Mouse (Mus musculus) skeletal muscle tissue, adult 2 months (tissue): ENCODE measurements around the gene Coq10a.

Experiments used
- DNase-seq: peaks from one replicate; pipeline ENCODE4 v3.0.0-alpha.2; 2012; ENCODE audit warnings: low read depth, low spot score

Coq10a gene

DNA sequence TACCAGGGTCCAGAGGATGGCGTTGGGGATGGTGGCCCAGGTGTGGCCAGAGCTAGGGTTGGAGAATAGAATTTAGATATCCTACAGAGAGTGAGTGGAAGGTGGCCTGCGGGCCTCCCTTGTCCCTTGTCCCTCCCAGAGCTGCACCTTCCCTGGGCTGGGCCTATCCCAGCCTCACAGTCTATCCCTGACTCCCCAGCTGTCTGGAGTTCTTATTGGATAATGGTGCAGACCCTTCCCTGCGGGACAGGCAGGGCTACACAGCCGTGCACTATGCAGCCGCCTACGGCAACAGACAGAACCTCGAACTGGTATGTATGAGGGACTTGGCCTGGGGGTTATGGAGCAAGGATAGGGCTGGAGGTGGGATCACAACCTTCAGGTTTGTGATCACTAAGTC lies 17.1 kb upstream of the Coq10a start:
- no peak for DNase-seq

DNA sequence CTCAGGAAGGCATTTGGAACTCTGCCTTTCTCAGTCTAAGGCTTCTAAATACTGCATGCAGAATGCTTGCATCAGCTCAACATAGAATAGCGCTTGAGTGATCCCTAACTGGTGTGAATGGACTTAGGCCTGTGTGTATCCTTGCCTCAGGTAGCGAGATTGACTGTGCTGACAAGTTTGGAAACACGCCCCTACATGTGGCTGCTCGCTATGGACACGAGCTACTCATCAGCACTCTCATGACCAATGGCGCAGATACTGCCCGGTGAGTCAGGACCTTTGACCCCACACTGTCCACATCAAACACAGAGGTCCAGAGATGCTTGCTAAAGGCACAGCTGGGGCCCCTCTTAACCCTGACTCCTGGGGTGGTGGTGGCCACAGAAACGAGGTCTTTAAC lies 13.7 kb upstream of the Coq10a start:
- DNase-seq, result no peak

DNA sequence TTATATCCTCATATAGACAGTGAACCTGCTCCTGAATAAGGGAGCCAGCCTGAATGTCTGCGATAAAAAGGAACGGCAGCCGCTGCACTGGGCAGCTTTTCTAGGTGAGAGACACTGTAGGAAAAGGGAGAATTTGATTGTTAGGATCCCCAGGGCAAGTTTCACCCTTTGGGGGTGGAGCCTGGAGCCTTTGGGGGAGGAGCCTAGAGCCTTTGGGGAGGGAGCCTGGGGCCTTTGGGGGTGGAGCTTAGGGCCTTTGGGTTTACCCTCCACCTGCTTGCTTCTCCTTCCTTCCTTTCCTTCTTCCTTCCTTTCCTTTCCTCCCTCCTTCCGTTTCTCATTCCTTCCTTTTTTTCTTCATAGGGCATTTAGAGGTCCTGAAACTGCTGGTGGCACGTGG lies 11.8 kb upstream of the Coq10a start:
- no peak for DNase-seq

DNA sequence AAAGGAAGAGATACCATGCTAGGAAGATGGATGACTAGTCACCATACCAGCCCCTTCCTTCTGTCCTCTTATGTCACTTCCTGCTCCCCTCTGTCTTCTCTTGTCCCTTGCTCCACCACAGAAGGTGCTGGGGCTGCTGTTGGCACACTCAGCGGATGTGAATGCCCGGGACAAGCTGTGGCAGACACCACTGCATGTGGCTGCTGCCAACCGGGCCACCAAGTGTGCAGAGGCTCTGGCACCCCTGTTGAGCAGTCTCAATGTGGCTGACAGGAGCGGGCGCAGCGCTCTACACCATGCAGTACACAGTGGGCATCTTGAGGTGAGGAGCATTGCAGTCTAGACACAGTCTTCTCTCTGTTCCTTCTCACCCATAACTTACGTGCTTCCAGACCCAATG lies 10.5 kb upstream of the Coq10a start:
- DNase-seq, result peak; percentile 62

DNA sequence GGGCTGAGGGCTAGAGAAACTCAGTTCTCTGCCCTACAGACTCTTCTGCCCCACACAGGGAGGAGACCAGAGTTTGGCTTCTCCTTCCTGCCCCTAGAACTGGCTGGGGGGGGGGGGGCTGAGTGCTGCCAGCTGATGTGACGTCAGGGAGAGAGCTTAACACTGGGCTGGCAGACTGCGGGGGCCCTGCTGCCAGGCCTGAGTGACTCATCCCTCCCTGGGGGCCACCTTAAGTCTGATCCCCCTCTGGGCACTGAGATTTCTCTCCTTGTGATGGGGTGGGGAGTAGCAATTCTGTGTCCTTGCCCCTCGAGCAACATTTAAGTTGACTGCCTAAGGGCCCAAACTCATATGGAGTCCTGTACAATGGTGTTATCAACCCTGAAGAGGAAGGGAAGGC lies 9.7 kb upstream of the Coq10a start:
- DNase-seq, result peak; percentile 61

GRCm38 (mm10) chr10:128377940-128378448 lies 9.2 kb upstream of the Coq10a start:
- DNase-seq, result no peak

GRCm38 (mm10) chr10:128377222-128377939 lies 8.6 kb upstream of the Coq10a start:
- DNase-seq, result no peak

- DNase-seq, result peak; percentile 74
These were observed 7.8 kb upstream of the Coq10a start, which contains the start of gene Ankrd52 for GRCm38 (mm10) chr10:128376455-128377211. Ankrd52 (plus strand) TSS chr10:128377115.

GRCm38 (mm10) chr10:128376099-128376454 lies 7.3 kb upstream of the Coq10a start:
- no peak for DNase-seq

DNA sequence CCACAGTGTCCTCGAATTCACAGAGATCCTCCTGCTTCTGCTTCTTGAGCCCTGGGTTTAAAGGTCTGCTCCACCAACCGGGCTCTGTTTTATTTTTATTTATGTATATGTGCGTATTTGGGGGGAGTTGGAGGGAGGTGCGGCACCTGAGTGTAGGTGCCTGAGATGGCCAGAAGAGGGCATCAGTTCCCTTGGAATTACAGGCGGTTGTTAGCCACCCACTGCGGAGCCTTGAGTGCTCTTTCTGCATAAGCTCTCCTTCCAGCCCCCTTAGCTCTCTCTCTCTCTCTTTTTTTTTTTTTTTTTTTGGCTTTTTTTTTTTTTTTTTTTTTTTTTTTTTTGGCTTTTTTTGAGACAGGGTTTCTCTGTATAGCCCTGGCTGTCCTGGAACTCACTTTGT lies 5.6 kb upstream of the Coq10a start:
- no peak for DNase-seq

- DNase-seq, result peak; percentile 92
These were observed 4.4 kb upstream of the Coq10a start for GRCm38 (mm10) chr10:128372989-128373748.

- no peak for DNase-seq
These were observed 3.3 kb upstream of the Coq10a start for GRCm38 (mm10) chr10:128372142-128372541.

DNA sequence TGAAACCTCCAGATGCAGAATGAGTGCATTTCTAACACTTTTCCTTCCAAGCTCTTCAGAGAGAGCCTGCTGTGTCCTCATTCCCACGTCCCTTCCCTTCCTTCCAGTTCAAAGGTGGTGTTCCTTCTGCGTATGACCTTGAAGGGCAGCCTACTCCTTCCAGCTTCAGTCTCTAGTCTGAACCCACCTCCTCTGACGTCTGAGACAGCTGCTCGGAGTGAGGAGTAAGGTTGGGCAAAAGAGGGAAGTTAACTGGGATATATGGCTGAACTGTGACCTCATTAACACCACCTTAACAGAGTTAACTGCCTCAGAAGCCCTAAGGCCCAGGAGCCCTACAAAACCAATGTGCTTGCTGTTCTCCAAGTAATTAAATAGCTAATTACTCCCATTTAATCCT lies 1.8 kb upstream of the Coq10a start:
- DNase-seq, result peak; percentile 51

- DNase-seq, result no peak
These were observed 1.2 kb upstream of the Coq10a start for GRCm38 (mm10) chr10:128370021-128370420.

DNA sequence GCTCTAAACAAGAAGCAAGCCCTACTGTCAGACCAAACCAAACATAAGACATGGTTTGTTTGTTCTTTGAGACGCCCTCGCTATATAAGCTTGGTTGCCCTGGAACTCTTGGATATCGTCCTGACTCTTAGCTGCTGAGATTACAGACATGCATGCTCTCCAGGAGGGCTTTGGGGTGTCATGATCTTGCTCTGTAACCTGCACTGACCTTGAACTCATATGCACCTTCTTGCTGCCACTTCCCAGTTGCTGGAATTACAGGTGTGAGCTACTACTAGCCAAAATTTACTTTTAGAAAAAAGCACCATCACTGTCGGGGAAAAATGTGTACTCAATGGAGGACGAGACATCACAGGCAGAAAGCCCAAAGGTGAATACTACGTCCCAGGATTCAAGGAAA lies 802 bp upstream of the Coq10a start:
- no peak for DNase-seq

- DNase-seq, result no peak
These were observed 384 bp upstream of the Coq10a start for GRCm38 (mm10) chr10:128369218-128369543.

GRCm38 (mm10) chr10:128367899-128368401 lies 847 bp downstream of the Coq10a start:
- DNase-seq, result peak; percentile 92

- DNase-seq, result no peak
These were observed 6.2 kb downstream of the Coq10a start for GRCm38 (mm10) chr10:128362568-128362967.

- DNase-seq, result no peak
These were observed 7.0 kb downstream of the Coq10a start for GRCm38 (mm10) chr10:128361836-128362235.

DNA sequence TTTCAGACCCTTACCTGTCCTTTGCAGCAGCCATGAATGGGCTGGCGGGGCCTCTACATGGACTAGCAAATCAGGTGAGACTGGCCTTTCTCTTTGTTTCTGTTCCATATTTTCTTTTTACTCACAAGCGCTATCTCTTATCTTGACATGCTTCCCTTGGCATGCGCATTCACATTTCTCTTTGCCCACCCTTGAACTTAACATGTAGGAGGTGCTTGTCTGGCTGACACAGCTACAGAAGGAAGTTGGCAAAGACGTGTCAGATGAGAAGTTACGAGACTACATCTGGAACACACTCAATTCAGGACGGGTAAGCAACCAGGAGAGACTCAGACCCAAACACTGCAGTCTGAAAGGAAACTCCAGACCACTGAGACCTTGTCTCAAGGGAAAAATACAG lies 9.6 kb downstream of the Coq10a start:
- DNase-seq, result no peak

GRCm38 (mm10) chr10:128358796-128359195 lies 10.0 kb downstream of the Coq10a start:
- DNase-seq, result no peak

GRCm38 (mm10) chr10:128347541-128347940 lies 21.3 kb downstream of the Coq10a start:
- no peak for DNase-seq
